Mouse (Mus musculus) MEL (cell line): ENCODE data around the gene Arhgap20. TPM values are rescaled to one million over a fixed set of nuclear protein-coding genes. Genes with fewer than 3 reads are reported as not detected.

Source experiments
- DNase-seq: peaks from one replicate; pipeline ENCODE4 v3.0.0; 2011; ENCODE audit warnings: low read depth, low spot score
- H3K27ac ChIP-seq: 2 replicates; pipeline ENCODE4 v1.5.1; 2012; ENCODE audit warnings: low read depth, mild to moderate bottlenecking, control low read depth, low read length, moderate library complexity; ENCODE audit not compliant: control insufficient read depth
- H3K27me3 ChIP-seq, 2 experiments: fragments of 150-350 bp in 1 of 2; sonication (generic) in 1 of 2; 2 replicates each; pipeline ENCODE4 v1.6.1; 2012; ENCODE audit warnings: low read length in 2 of 2, mild to moderate bottlenecking in 2 of 2, improper control_type of control experiment in 1 of 2, moderate library complexity in 1 of 2; ENCODE audit not compliant: insufficient read depth in 2 of 2, control insufficient read depth in 1 of 2
- H3K36me3 ChIP-seq, 2 experiments: 2 replicates each; pipeline ENCODE4 v1.6.1; 2012 to 2014; ENCODE audit warnings: low read length in 2 of 2, improper control_type of control experiment in 1 of 2, inconsistent platforms in 1 of 2, mild to moderate bottlenecking in 1 of 2; ENCODE audit not compliant: insufficient read depth in 2 of 2, control insufficient read depth in 1 of 2
- H3K4me1 ChIP-seq, 2 experiments: fragments of 150-350 bp in 1 of 2; sonication (generic) in 1 of 2; 2 replicates each; pipeline ENCODE4 v1.6.1; 2012; ENCODE audit warnings: low read length in 2 of 2, improper control_type of control experiment in 1 of 2, mild to moderate bottlenecking in 1 of 2; ENCODE audit not compliant: insufficient read depth in 2 of 2, control insufficient read depth in 1 of 2
- H3K4me3 ChIP-seq, 2 experiments: fragments of 150-350 bp in 1 of 2; sonication (generic) in 1 of 2; 2 replicates each; pipeline ENCODE4 v1.5.1; 2012; ENCODE audit warnings: low read depth in 2 of 2, low read length in 2 of 2, mild to moderate bottlenecking in 2 of 2, moderate library complexity in 2 of 2, control low read depth in 1 of 2, improper control_type of control experiment in 1 of 2; ENCODE audit not compliant: control insufficient read depth in 1 of 2, insufficient read depth in 1 of 2
- H3K79me2 ChIP-seq: 2 replicates; pipeline ENCODE4 v1.6.1; 2012; ENCODE audit warnings: mild to moderate bottlenecking, low read length, moderate library complexity; ENCODE audit not compliant: control insufficient read depth, poor library complexity, insufficient read depth
- H3K9ac ChIP-seq: 2 replicates; pipeline ENCODE4 v1.6.1; 2012; ENCODE audit warnings: low read depth, mild to moderate bottlenecking, control low read depth, low read length, moderate library complexity; ENCODE audit not compliant: control insufficient read depth, poor library complexity, severe bottlenecking
- H3K9me3 ChIP-seq: fragments of 150-350 bp; sonication (generic); replicated peaks from 2 replicates; pipeline ENCODE4 v1.6.1; 2012; ENCODE audit warnings: mild to moderate bottlenecking, low read length, improper control_type of control experiment, moderate library complexity; ENCODE audit not compliant: insufficient read depth
- CHD2 ChIP-seq: IDR thresholded peaks from 2 replicates; pipeline ENCODE4 v1.6.1; 2011; ENCODE audit warnings: low read length, improper control_type of control experiment
- CTCF ChIP-seq, 3 experiments: IDR thresholded peaks in 2 of 3; conservative IDR thresholded peaks in 1 of 3; 2 replicates each; pipeline ENCODE4 v1.5.1; 2011 to 2012; ENCODE audit warnings: low read length in 3 of 3, low read depth in 2 of 3, mild to moderate bottlenecking in 2 of 3, improper control_type of control experiment in 1 of 3, inconsistent platforms in 1 of 3, mixed read lengths in 1 of 3, moderate library complexity in 1 of 3; ENCODE audit not compliant: control insufficient read depth in 1 of 3, insufficient read depth in 1 of 3, poor library complexity in 1 of 3, severe bottlenecking in 1 of 3
- ELF1 ChIP-seq: IDR thresholded peaks from 2 replicates; pipeline ENCODE4 v1.6.1; 2014; ENCODE audit warnings: low read depth, mild to moderate bottlenecking, inconsistent platforms, low read length, improper control_type of control experiment, moderate library complexity
- ETS1 ChIP-seq: IDR thresholded peaks from 2 replicates; pipeline ENCODE4 v1.6.1; 2012; ENCODE audit warnings: low read depth, mild to moderate bottlenecking, inconsistent platforms, low read length, improper control_type of control experiment, moderate library complexity
- GABPA ChIP-seq: IDR thresholded peaks from 2 replicates; pipeline ENCODE4 v1.6.1; 2012; ENCODE audit warnings: low read depth, mild to moderate bottlenecking, inconsistent platforms, low read length, improper control_type of control experiment, moderate library complexity
- GATA1 ChIP-seq: IDR thresholded peaks from 2 replicates; pipeline ENCODE4 v1.6.1; 2011; ENCODE audit warnings: low read depth, low read length, improper control_type of control experiment
- JUND ChIP-seq: IDR thresholded peaks from 2 replicates; pipeline ENCODE4 v1.6.1; 2011; ENCODE audit warnings: low read depth, mild to moderate bottlenecking, improper control_type of control experiment, low read length
- KAT2A ChIP-seq: conservative IDR thresholded peaks from 2 replicates; pipeline ENCODE4 v1.6.1; 2012; ENCODE audit warnings: low read depth, low read length, improper control_type of control experiment, inconsistent platforms
- MAFK ChIP-seq: IDR thresholded peaks from 2 replicates; pipeline ENCODE4 v1.6.1; 2011; ENCODE audit warnings: low read depth, mild to moderate bottlenecking, low read length, improper control_type of control experiment, borderline replicate concordance
- MAX ChIP-seq: IDR thresholded peaks from 2 replicates; pipeline ENCODE4 v1.6.1; 2011; ENCODE audit warnings: low read length, improper control_type of control experiment
- MAZ ChIP-seq: IDR thresholded peaks from 2 replicates; pipeline ENCODE4 v1.6.1; 2012; ENCODE audit warnings: low read depth, mild to moderate bottlenecking, inconsistent platforms, low read length, improper control_type of control experiment
- MYB ChIP-seq: IDR thresholded peaks from 2 replicates; pipeline ENCODE4 v1.6.1; 2011; ENCODE audit warnings: mild to moderate bottlenecking, low read depth, low read length, improper control_type of control experiment
- NELFE ChIP-seq: IDR thresholded peaks from 2 replicates; pipeline ENCODE4 v1.6.1; 2011; ENCODE audit warnings: low read depth, low read length, improper control_type of control experiment
- NRF1 ChIP-seq: IDR thresholded peaks from 2 replicates; pipeline ENCODE4 v1.6.1; 2014; ENCODE audit warnings: low read depth, mild to moderate bottlenecking, inconsistent platforms, low read length, improper control_type of control experiment, moderate library complexity; ENCODE audit not compliant: poor library complexity, insufficient read depth, severe bottlenecking
- POLR2A ChIP-seq, 2 experiments: IDR thresholded peaks; 2 replicates each; pipeline ENCODE4 v1.6.1; 2011 to 2012; ENCODE audit warnings: low read length in 2 of 2, mild to moderate bottlenecking in 2 of 2, control low read depth in 1 of 2, improper control_type of control experiment in 1 of 2, low read depth in 1 of 2, moderate library complexity in 1 of 2; ENCODE audit not compliant: control insufficient read depth in 1 of 2, insufficient read depth in 1 of 2, poor library complexity in 1 of 2
- POLR2AphosphoS5 ChIP-seq: IDR thresholded peaks from 2 replicates; pipeline ENCODE4 v1.6.1; 2012; ENCODE audit warnings: low read depth, borderline replicate concordance, mild to moderate bottlenecking, inconsistent platforms, low read length, moderate library complexity, mixed read lengths
- RAD21 ChIP-seq: IDR thresholded peaks from 2 replicates; pipeline ENCODE4 v1.6.1; 2011; ENCODE audit warnings: mild to moderate bottlenecking, low read depth, low read length, improper control_type of control experiment
- SIN3A ChIP-seq: IDR thresholded peaks from 2 replicates; pipeline ENCODE4 v1.6.1; 2012; ENCODE audit warnings: low read length, improper control_type of control experiment, inconsistent platforms
- SMC3 ChIP-seq: IDR thresholded peaks from 2 replicates; pipeline ENCODE4 v1.6.1; 2011; ENCODE audit warnings: low read depth, low read length, improper control_type of control experiment
- TBP ChIP-seq: IDR thresholded peaks from 2 replicates; pipeline ENCODE4 v1.8.0; 2011; ENCODE audit warnings: low read depth, low read length, improper control_type of control experiment
- TCF12 ChIP-seq: IDR thresholded peaks from 2 replicates; pipeline ENCODE4 v1.6.1; 2014; ENCODE audit warnings: low read depth, mild to moderate bottlenecking, inconsistent platforms, low read length, improper control_type of control experiment, moderate library complexity
- USF1 ChIP-seq: IDR thresholded peaks from 2 replicates; pipeline ENCODE4 v1.6.1; 2014; ENCODE audit warnings: low read depth, mild to moderate bottlenecking, inconsistent platforms, low read length, improper control_type of control experiment, moderate library complexity
- USF2 ChIP-seq, 2 experiments: IDR thresholded peaks; 2 replicates each; pipeline ENCODE4 v1.6.1; 2011 to 2012; ENCODE audit warnings: improper control_type of control experiment in 2 of 2, low read length in 2 of 2, borderline replicate concordance in 1 of 2, inconsistent platforms in 1 of 2, low read depth in 1 of 2, mild to moderate bottlenecking in 1 of 2; ENCODE audit not compliant: insufficient read depth in 1 of 2
- ZKSCAN1 ChIP-seq: IDR thresholded peaks from 2 replicates; pipeline ENCODE4 v1.6.1; 2012; ENCODE audit warnings: low read depth, mild to moderate bottlenecking, inconsistent platforms, low read length, improper control_type of control experiment, moderate library complexity
- ZNF384 ChIP-seq: IDR thresholded peaks from 2 replicates; pipeline ENCODE4 v1.6.1; 2012; ENCODE audit warnings: low read depth, mild to moderate bottlenecking, inconsistent platforms, low read length, improper control_type of control experiment
- polyA plus RNA-seq, 2 experiments: library from polyadenylated mRNA; stranded (reverse) in 1 of 2; unstranded in 1 of 2; fragments of >175 nt in 1 of 2; fragments of >200 nt in 1 of 2; gene quantifications; 2 replicates each; pipeline versions ENCODE4 v1.2.1 to v1.2.4; 2012; ENCODE audit warnings: low replicate concordance in 2 of 2, low read depth in 1 of 2; ENCODE audit not compliant: insufficient read length in 2 of 2, insufficient read depth in 1 of 2, missing spikeins in 1 of 2
- total RNA-seq: library from RNA; depleted of rRNA; stranded (reverse); fragments of 300-350 nt; gene quantifications from 2 replicates; pipeline ENCODE4 v1.2.3, GENCODE M21; 2012

The Arhgap20 gene
- total and polyA plus RNA-seq, 3 experiments, result not detected

GRCm38 (mm10) chr9:51727960-51728359 is 37.2 kb upstream of the Arhgap20 start:
- H3K4me1 ChIP-seq, result no peaks in the 10 kb centered on the region
- H3K9ac ChIP-seq, result no peak overlapping the region
- no peaks in the 10 kb centered on the region for H3K27me3 ChIP-seq
- no peak for TF ChIP-seq MYB
- TF ChIP-seq NELFE, result no peak
- no peak for TF ChIP-seq CHD2
- no peak overlapping the region for H3K4me3 ChIP-seq
- no peaks in the 10 kb centered on the region for H3K9me3 ChIP-seq
- no peaks in the 10 kb centered on the region for H3K36me3 ChIP-seq
- DNase-seq, result no peak
- H3K79me2 ChIP-seq, result no peaks in the 10 kb centered on the region
- no peak overlapping the region for H3K27ac ChIP-seq

GRCm38 (mm10) chr9:51735180-51736034 is 29.7 kb upstream of the Arhgap20 start:
- Histone ChIP-seq H3K4me1 (no peaks in the 10 kb centered on the region), H3K9ac (no peak overlapping the region), H3K36me3 (no peaks in the 10 kb centered on the region), H3K27ac (no peak overlapping the region), H3K4me3 (no peak overlapping the region), H3K27me3 (no peaks in the 10 kb centered on the region), H3K79me2 (no peaks in the 10 kb centered on the region), H3K9me3 (no peaks in the 10 kb centered on the region)
- no peak for DNase-seq
- TF ChIP-seq TCF12 (no peak), ELF1 (no peak), POLR2AphosphoS5 (no peak), CTCF (IDR thresholded peaks at IDR 0.05 in 2 of 3, conservative IDR thresholded peaks at IDR 0.05 in 1 of 3; ENCODE audit: control insufficient read depth in 1 of 3, insufficient read depth in 1 of 3, low read depth in 2 of 3, low read length in 3 of 3, poor library complexity in 1 of 3, severe bottlenecking in 1 of 3) (no peak), NELFE (no peak), GATA1 (no peak), TBP (no peak), USF2 (IDR thresholded peaks at IDR 0.05; ENCODE audit: borderline replicate concordance in 1 of 2, insufficient read depth in 1 of 2, low read depth in 1 of 2, low read length in 2 of 2) (no peak), USF1 (no peak)

GRCm38 (mm10) chr9:51736750-51737368 is 28.3 kb upstream of the Arhgap20 start:
- Histone ChIP-seq H3K27me3 (no peaks in the 10 kb centered on the region), H3K27ac (no peak overlapping the region), H3K79me2 (no peaks in the 10 kb centered on the region), H3K4me3 (no peak overlapping the region), H3K36me3 (no peaks in the 10 kb centered on the region), H3K4me1 (no peaks in the 10 kb centered on the region), H3K9ac (no peak overlapping the region), H3K9me3 (no peaks in the 10 kb centered on the region)
- DNase-seq, result no peak
- no peak for TF ChIP-seq ELF1
- TF ChIP-seq RAD21, result no peak
- TF ChIP-seq JUND, result no peak
- TF ChIP-seq SIN3A, result no peak
- TF ChIP-seq SMC3, result no peak
- TF ChIP-seq MAX, result no peak
- TF ChIP-seq KAT2A, result no peak
- no peak for TF ChIP-seq POLR2A (IDR thresholded peaks at IDR 0.05; ENCODE audit: control insufficient read depth in 1 of 2, insufficient read depth in 1 of 2, low read depth in 1 of 2, low read length in 2 of 2, poor library complexity in 1 of 2)
- TF ChIP-seq MAFK, result no peak
- TF ChIP-seq ETS1, result no peak
- TF ChIP-seq GABPA, result no peak
- TF ChIP-seq NRF1, result no peak
- no peak for TF ChIP-seq MAZ
- TF ChIP-seq ZKSCAN1, result no peak
- no peak for TF ChIP-seq USF2 (IDR thresholded peaks at IDR 0.05; ENCODE audit: borderline replicate concordance in 1 of 2, insufficient read depth in 1 of 2, low read depth in 1 of 2, low read length in 2 of 2)
- no peak for TF ChIP-seq ZNF384
